Mouse (Mus musculus) embryonic fibroblast, embryonic 13.5 days (primary cell): Measurements from ENCODE around the gene Ppp2r1b.

Experiments
- CTCF ChIP-seq: IDR thresholded peaks from 2 replicates; pipeline ENCODE4 v1.5.1; 2011; ENCODE audit warnings: mild to moderate bottlenecking, control low read depth, low read length, moderate library complexity, borderline replicate concordance; ENCODE audit not compliant: insufficient read depth
- POLR2A ChIP-seq: IDR thresholded peaks from 2 replicates; pipeline ENCODE4 v1.6.1; 2011; ENCODE audit warnings: low read depth, mild to moderate bottlenecking, control low read depth, low read length, moderate library complexity

DNA sequence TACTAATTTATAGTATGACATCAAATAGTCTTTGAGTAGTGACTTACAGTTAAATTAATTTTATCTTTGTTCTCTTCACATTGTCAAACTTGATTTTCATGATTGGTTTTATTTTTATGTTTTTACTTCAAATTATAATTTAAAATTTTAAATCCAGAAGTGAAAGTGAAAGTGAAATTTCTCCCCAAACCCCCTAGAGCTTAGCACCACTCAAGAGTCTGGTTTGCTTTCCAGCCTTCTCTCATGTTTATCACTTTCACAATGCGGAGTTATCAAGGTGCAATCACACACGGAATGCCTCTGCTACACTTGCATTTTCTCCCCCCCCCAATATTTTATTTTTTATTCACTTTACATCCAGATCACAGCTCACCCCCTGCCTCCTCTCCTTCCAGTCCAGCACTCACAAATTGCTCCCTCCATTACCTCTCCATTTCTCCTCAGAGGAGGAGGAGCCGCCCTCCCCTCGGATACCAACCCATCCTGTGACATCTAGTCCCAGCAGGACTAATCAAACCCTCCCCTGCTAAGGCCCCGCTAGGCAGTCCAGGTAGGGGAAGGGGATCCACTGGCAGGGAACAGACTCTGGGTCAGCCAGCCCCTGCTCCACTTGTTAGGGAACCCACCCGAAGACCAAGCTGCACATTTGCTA, 59.2 kb downstream of the Ppp2r1b start:
- no peak for TF ChIP-seq CTCF
- no peak for TF ChIP-seq POLR2A
